Mouse (Mus musculus) neural tube, embryonic 12.5 days (tissue): ENCODE results near the gene Rtn4ip1. TPM values are rescaled to one million over a fixed set of nuclear protein-coding genes. Genes with fewer than 3 reads are reported as not detected.

Experiments used
- ATAC-seq: fragments of 200-750 bp; cut with Nextera tagmentation; 2 replicates; pipeline ENCODE4 v1.8.0; 2017; ENCODE audit warnings: low read depth, mild to moderate bottlenecking, moderate TSS enrichment, moderate library complexity; ENCODE audit not compliant: low FRiP score
- H3K27ac ChIP-seq: fragments of 300-500 bp; sonication (generic); 2 replicates; pipeline ENCODE4 v1.5.1; 2016
- H3K27me3 ChIP-seq: fragments of 300-500 bp; sonication (generic); replicated peaks from 2 replicates; pipeline ENCODE4 v1.6.1; 2016; ENCODE audit warnings: mild to moderate bottlenecking
- H3K36me3 ChIP-seq: fragments of 300-500 bp; sonication (generic); 2 replicates; pipeline ENCODE4 v1.6.1; 2016; ENCODE audit warnings: mild to moderate bottlenecking
- H3K4me1 ChIP-seq: fragments of 300-500 bp; sonication (generic); 2 replicates; pipeline ENCODE4 v1.6.1; 2016
- H3K4me2 ChIP-seq: fragments of 300-500 bp; sonication (generic); replicated peaks from 2 replicates; pipeline ENCODE4 v1.6.1; 2016; ENCODE audit warnings: mild to moderate bottlenecking
- H3K4me3 ChIP-seq: fragments of 300-500 bp; sonication (generic); 2 replicates; pipeline ENCODE4 v1.5.1; 2016
- H3K9ac ChIP-seq: fragments of 300-500 bp; sonication (generic); 2 replicates; pipeline ENCODE4 v1.6.1; 2016; ENCODE audit warnings: mild to moderate bottlenecking
- H3K9me3 ChIP-seq: fragments of 300-500 bp; sonication (generic); 2 replicates; pipeline ENCODE4 v1.6.1; 2016; ENCODE audit warnings: mild to moderate bottlenecking
- WGBS: fragments of 180-500 bp; shearing (Covaris S2); methylation state at CpG from one replicate; pipeline ENCODE4 v1.1.7; 2016; 5-methylcytosine and 5-hydroxymethylcytosine counted together
- polyA plus RNA-seq: library from polyadenylated mRNA; unstranded; fragments of >200 nt; fragmentation: Nextera tagmentation; extraction: Ambion mirVana; gene quantifications from 2 replicates; pipeline ENCODE4 v1.2.1, GENCODE M21; 2016

Rtn4ip1 gene
- 15.3 and 18.9 TPM in 2 replicates for polyA plus RNA-seq

DNA sequence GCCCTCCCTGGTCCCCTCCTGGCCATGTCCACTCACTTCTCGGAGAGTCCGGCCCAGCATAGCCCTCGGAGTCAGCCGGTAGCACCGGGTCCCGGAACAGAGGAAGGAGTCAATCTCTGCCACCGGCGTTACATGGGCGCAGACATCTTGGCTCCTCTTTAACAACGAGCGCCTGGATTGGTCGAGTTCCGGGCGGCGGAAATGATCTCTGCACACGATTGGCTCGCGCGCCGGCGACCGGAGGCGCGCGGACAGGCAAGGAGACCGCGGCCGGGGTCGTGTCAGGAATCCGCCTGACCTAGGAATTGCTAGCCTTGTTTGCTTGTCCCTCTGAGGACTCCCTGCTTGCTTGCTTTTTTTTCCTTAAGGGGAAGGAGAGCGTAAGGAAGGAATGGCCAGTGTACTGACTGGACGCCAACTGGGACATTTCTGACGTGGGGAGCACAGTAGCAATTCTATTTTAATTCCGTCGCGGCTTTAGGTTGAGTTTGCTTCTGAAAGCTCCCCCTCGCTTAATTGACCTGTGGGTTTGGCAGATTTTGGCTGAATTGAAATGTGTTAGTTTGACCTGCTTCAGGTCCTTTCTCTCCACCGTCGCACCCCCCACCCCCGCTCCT, at the start of gene Rtn4ip1, which contains the start of gene Qrsl1:
TSS of gene Rtn4ip1 (plus strand) at position 230 of the 617 bp plus-strand sequence.
TSS of gene Qrsl1 (minus strand) at position 168 of the 617 bp plus-strand sequence.
- peaks cover 4% of the 10 kb centered on the region; the same call in 1 of the 2 replicates for H3K4me1 ChIP-seq
- ATAC-seq = peak; percentile 99
- peaks cover 6% of the 10 kb centered on the region; the same call in 1 of the 2 replicates for H3K36me3 ChIP-seq

DNA sequence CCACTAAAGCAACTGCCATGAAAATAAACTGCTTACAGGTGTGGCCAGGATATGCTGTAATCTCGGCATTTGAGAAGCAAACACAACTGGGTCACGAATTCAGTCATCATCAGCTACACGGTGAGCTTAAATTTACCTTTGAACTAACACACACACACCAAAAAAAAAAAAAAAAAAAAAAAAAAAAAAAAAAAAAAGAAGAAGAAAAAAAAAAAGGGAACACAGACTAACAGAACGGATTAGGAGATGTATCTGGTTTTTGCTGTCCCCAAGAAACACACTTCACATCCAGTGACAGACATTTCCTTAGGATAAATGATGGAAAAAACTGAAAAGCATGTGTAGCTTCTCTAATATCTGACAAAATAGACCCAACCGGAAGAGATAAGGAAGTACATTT, 49.7 kb upstream of the Rtn4ip1 start:
- Histone ChIP-seq H3K9ac (no peak overlapping the region), H3K4me3 (no peak overlapping the region), H3K4me2 (no peak overlapping the region), H3K36me3 (no peaks in the 10 kb centered on the region), H3K27ac (no peak overlapping the region), H3K9me3 (peaks cover 6% of the 10 kb centered on the region; the same call in 1 of the 2 replicates), H3K27me3 (no peaks in the 10 kb centered on the region), H3K4me1 (no peaks in the 10 kb centered on the region)
- no peak for ATAC-seq
- 86% methylated on average over 5 of the region's 5 CpGs for WGBS

More for the DNA sequence above, at the start of gene Rtn4ip1, which contains the start of gene Qrsl1:
- H3K9me3 ChIP-seq = no peaks in the 10 kb centered on the region
- H3K4me3 ChIP-seq = peak within 1 kb of the TSS; percentile 82
- H3K27me3 ChIP-seq = no peaks in the 10 kb centered on the region
- H3K4me2 ChIP-seq = peak within 1 kb of the TSS; percentile 76
- WGBS = under 1% methylated on average over 40 of the region's 40 CpGs
- peak within 1 kb of the TSS; percentile 59; the same call in 1 of the 2 replicates for H3K27ac ChIP-seq
- H3K9ac ChIP-seq = peak within 1 kb of the TSS; percentile 69

- H3K4me1 ChIP-seq = no peaks in the 10 kb centered on the region
- peaks cover 6% of the 10 kb centered on the region; the same call in 1 of the 2 replicates for H3K9me3 ChIP-seq
- 95% methylated on average over 9 of the region's 9 CpGs for WGBS
- H3K36me3 ChIP-seq = no peaks in the 10 kb centered on the region
- no peak for ATAC-seq
- H3K27me3 ChIP-seq = no peaks in the 10 kb centered on the region
- H3K4me2 ChIP-seq = no peak overlapping the region
- no peak overlapping the region for H3K4me3 ChIP-seq
- no peak overlapping the region for H3K9ac ChIP-seq
- H3K27ac ChIP-seq = no peak overlapping the region
These were observed 45.7 kb upstream of the Rtn4ip1 start for GRCm38 (mm10) chr10:43855916-43856315.

- no peak for ATAC-seq
- 83% methylated on average over 3 of the region's 3 CpGs for WGBS
- H3K4me3 ChIP-seq = no peak overlapping the region
These were observed 45.3 kb upstream of the Rtn4ip1 start for GRCm38 (mm10) chr10:43856351-43856750.

GRCm38 (mm10) chr10:43870752-43871151, 30.9 kb upstream of the Rtn4ip1 start:
- no peak for ATAC-seq
- H3K27me3 ChIP-seq = no peaks in the 10 kb centered on the region
- peaks cover 3% of the 10 kb centered on the region; the same call in 1 of the 2 replicates for H3K36me3 ChIP-seq
- H3K27ac ChIP-seq = no peak overlapping the region
- no peak overlapping the region for H3K4me3 ChIP-seq
- no peak overlapping the region for H3K9ac ChIP-seq
- H3K4me2 ChIP-seq = no peak overlapping the region
- H3K4me1 ChIP-seq = no peaks in the 10 kb centered on the region
- 71% methylated on average over 10 of the region's 10 CpGs for WGBS
- no peaks in the 10 kb centered on the region for H3K9me3 ChIP-seq

More at GRCm38 (mm10) chr10:43856351-43856750, 45.3 kb upstream of the Rtn4ip1 start:
- H3K9ac ChIP-seq = no peak overlapping the region
- no peaks in the 10 kb centered on the region for H3K36me3 ChIP-seq
- H3K27me3 ChIP-seq = no peaks in the 10 kb centered on the region
- H3K9me3 ChIP-seq = peaks cover 6% of the 10 kb centered on the region; the same call in 1 of the 2 replicates
- H3K4me2 ChIP-seq = no peak overlapping the region
- H3K27ac ChIP-seq = no peak overlapping the region
- H3K4me1 ChIP-seq = no peaks in the 10 kb centered on the region

- Histone ChIP-seq H3K4me1 (no peaks in the 10 kb centered on the region), H3K9ac (no peak overlapping the region), H3K9me3 (no peaks in the 10 kb centered on the region), H3K27ac (no peak overlapping the region), H3K4me3 (no peak overlapping the region), H3K4me2 (no peak overlapping the region), H3K27me3 (no peaks in the 10 kb centered on the region), H3K36me3 (peaks cover 5% of the 10 kb centered on the region; the same call in 1 of the 2 replicates)
- 89% methylated on average over 1 of the region's 1 CpGs for WGBS
- no peak for ATAC-seq
These were observed 30.1 kb upstream of the Rtn4ip1 start for GRCm38 (mm10) chr10:43871458-43871857.

GRCm38 (mm10) chr10:43887676-43888075, 13.9 kb upstream of the Rtn4ip1 start:
- 80% methylated on average over 9 of the region's 9 CpGs for WGBS
- ATAC-seq = peak; percentile 71; the same call in 1 of the 2 replicates
- no peak overlapping the region for H3K4me2 ChIP-seq

GRCm38 (mm10) chr10:43888976-43889375, 12.6 kb upstream of the Rtn4ip1 start:
- H3K9ac ChIP-seq = no peak overlapping the region
- no peak overlapping the region for H3K4me3 ChIP-seq
- no peak for ATAC-seq
- peaks cover 37% of the 10 kb centered on the region for H3K36me3 ChIP-seq
- 94% methylated on average over 16 of the region's 16 CpGs for WGBS
- no peak overlapping the region for H3K27ac ChIP-seq
- no peaks in the 10 kb centered on the region for H3K4me1 ChIP-seq
- no peaks in the 10 kb centered on the region for H3K9me3 ChIP-seq
- no peak overlapping the region for H3K4me2 ChIP-seq
- no peaks in the 10 kb centered on the region for H3K27me3 ChIP-seq

More at GRCm38 (mm10) chr10:43887676-43888075, 13.9 kb upstream of the Rtn4ip1 start:
- peaks cover 24% of the 10 kb centered on the region for H3K36me3 ChIP-seq
- no peaks in the 10 kb centered on the region for H3K27me3 ChIP-seq
- H3K27ac ChIP-seq = no peak overlapping the region
- no peak overlapping the region for H3K4me3 ChIP-seq
- H3K9ac ChIP-seq = no peak overlapping the region
- no peaks in the 10 kb centered on the region for H3K4me1 ChIP-seq
- H3K9me3 ChIP-seq = no peaks in the 10 kb centered on the region

GRCm38 (mm10) chr10:43892971-43893370, 8.6 kb upstream of the Rtn4ip1 start:
- Histone ChIP-seq H3K27me3 (no peaks in the 10 kb centered on the region), H3K9ac (no peak overlapping the region), H3K4me1 (no peaks in the 10 kb centered on the region), H3K4me2 (no peak overlapping the region), H3K36me3 (peaks cover 47% of the 10 kb centered on the region), H3K9me3 (no peaks in the 10 kb centered on the region), H3K4me3 (no peak overlapping the region), H3K27ac (no peak overlapping the region)
- no peak for ATAC-seq
- WGBS = 95% methylated on average over 4 of the region's 4 CpGs

- Histone ChIP-seq H3K36me3 (peaks cover 34% of the 10 kb centered on the region), H3K4me2 (no peak overlapping the region)
These were observed 5.5 kb upstream of the Rtn4ip1 start for GRCm38 (mm10) chr10:43896065-43896464.

GRCm38 (mm10) chr10:43898276-43898675, 3.3 kb upstream of the Rtn4ip1 start:
- 95% methylated on average over 7 of the region's 7 CpGs for WGBS
- H3K9ac ChIP-seq = no peak overlapping the region
- ATAC-seq = no peak
- H3K36me3 ChIP-seq = peaks cover 25% of the 10 kb centered on the region
- H3K4me1 ChIP-seq = peaks cover 4% of the 10 kb centered on the region; the same call in 1 of the 2 replicates
- no peaks in the 10 kb centered on the region for H3K9me3 ChIP-seq
- H3K27me3 ChIP-seq = no peaks in the 10 kb centered on the region
- H3K4me3 ChIP-seq = no peak overlapping the region
- H3K4me2 ChIP-seq = no peak overlapping the region
- H3K27ac ChIP-seq = no peak overlapping the region

More at GRCm38 (mm10) chr10:43896065-43896464, 5.5 kb upstream of the Rtn4ip1 start:
- 95% methylated on average over 8 of the region's 8 CpGs for WGBS
- no peaks in the 10 kb centered on the region for H3K4me1 ChIP-seq
- H3K9ac ChIP-seq = no peak overlapping the region
- H3K27ac ChIP-seq = no peak overlapping the region
- no peaks in the 10 kb centered on the region for H3K9me3 ChIP-seq
- H3K27me3 ChIP-seq = no peaks in the 10 kb centered on the region
- no peak for ATAC-seq
- no peak overlapping the region for H3K4me3 ChIP-seq

DNA sequence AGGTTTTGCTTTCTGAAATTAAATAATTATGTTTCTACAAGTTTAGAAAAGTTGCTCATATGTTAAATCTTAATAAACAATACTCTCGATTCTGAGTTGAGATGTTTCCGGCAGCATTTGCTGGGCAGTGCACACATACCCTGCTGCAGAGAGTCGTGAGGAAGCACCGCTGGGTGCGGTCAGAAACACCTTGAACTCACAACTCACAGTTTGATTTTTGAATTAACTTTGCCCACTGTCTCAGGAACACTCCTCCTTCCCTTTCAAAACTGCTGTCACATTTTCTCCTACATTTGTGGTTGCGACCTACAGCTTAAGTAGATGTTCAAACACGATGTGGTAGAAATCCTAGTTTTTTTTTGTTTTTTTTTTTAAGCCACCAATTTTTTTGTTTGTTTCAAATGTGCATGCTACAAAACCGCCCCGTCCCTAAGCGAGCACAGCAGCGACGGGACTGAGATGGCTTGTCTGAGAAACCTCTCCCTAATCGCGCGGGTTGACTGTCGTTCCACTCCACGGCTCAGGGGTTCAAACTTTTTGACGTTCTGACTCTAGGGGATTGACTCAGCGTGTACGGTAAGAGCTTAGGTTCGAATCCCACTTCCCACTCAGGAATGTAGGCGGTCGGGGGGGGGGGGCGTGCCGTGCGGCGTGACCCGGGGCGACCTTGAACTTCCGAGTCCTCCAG, 580 bp upstream of the Rtn4ip1 start:
- H3K27ac ChIP-seq = 0 out of 2 replicates have a peak overlapping the region, but pooled peaks have one; percentile 59
- peak overlapping the region; percentile 76 for H3K4me2 ChIP-seq
- H3K9me3 ChIP-seq = no peaks in the 10 kb centered on the region
- peak overlapping the region; percentile 69 for H3K9ac ChIP-seq
- H3K4me1 ChIP-seq = peaks cover 4% of the 10 kb centered on the region; the same call in 1 of the 2 replicates
- WGBS = 9% methylated on average over 30 of the region's 30 CpGs
- no peak; the same call in none of the 2 replicates for ATAC-seq
- H3K36me3 ChIP-seq = peaks cover 6% of the 10 kb centered on the region; the same call in 1 of the 2 replicates
- no peaks in the 10 kb centered on the region for H3K27me3 ChIP-seq
- H3K4me3 ChIP-seq = peak overlapping the region; percentile 82
